In genomic region chr9:49898947-49899346, GRCm38 (mm10) we compare ENCODE assay signal across 26 mouse cellular contexts.
DNase-seq lines count a peak whose midpoint lies in the region; ATAC-seq and TF ChIP-seq lines count a peak whose summit lies in the region.
"Had no signal": no experiment of that assay in that cellular context is flagged by ENCODE, and none has a peak within 500 bp of the region (broad histone marks: within the 10 kb centered on the region; RNA-seq: fewer than 3 reads in every experiment).

No protein-coding gene starts in this region.

- H3K27ac ChIP-seq in heart, embryonic 12.5 days (ENCODE audit: poor library complexity, severe bottlenecking): no peak overlapping the region
- no peak overlapping the region for H3K27ac ChIP-seq in liver, postnatal 0 days (ENCODE audit: low read depth)
- H3K27ac ChIP-seq: embryonic facial prominence, embryonic 12.5 days; hindbrain, embryonic 12.5 days; limb, embryonic 13.5 days; midbrain, embryonic 13.5 days; neural tube, embryonic 15.5 days had no signal

- H3K36me3 ChIP-seq in heart, embryonic 12.5 days: no peaks in the 10 kb centered on the region
- H3K36me3 ChIP-seq in liver, postnatal 0 days (replicated peaks; ENCODE audit: insufficient read depth, low read length): no peaks in the 10 kb centered on the region
- H3K36me3 ChIP-seq: embryonic facial prominence, embryonic 12.5 days; hindbrain, embryonic 12.5 days; limb, embryonic 13.5 days; midbrain, embryonic 13.5 days; neural tube, embryonic 15.5 days had no signal

- no peak for TF ChIP-seq CTCF in liver, postnatal 0 days (IDR thresholded peaks at IDR 0.05; ENCODE audit: low read depth)

- ATAC-seq in heart, embryonic 12.5 days (ENCODE audit: insufficient number of reproducible peaks, low FRiP score): no peak
- no peak for ATAC-seq in liver, postnatal 0 days
- ATAC-seq: forebrain, embryonic 16.5 days; lung, postnatal 0 days; midbrain, embryonic 13.5 days had no signal

- DNase-seq in heart, adult 11 months: peak; percentile 16
- peak; percentile 30 to 33 for DNase-seq in left cerebral cortex, postnatal 14 days (ENCODE audit: low spot score in 2 of 2)
- DNase-seq in left cerebral cortex, postnatal 10 days (ENCODE audit: extremely low spot score in 1 of 2, low spot score in 2 of 2): no peak
- DNase-seq in fibroblast of lung, adult 2 months (ENCODE audit: low read depth): peak; percentile 15
- peak; percentile 17 to 19 for DNase-seq in layer of hippocampus, postnatal 36 days
- DNase-seq in liver, postnatal 0 days: no peak
- DNase-seq in urinary bladder, postnatal 14 days (ENCODE audit: low spot score): no peak
- DNase-seq: adrenal gland, postnatal 14 days; cerebellum, adult 11-12 months; cerebellum, adult 9-11 months; embryo, embryonic 11 days; heart, postnatal 14 days; kidney, adult 11 months; kidney, postnatal 36 days; lung, postnatal 4 days; retina, postnatal 1 day; thymus, postnatal 4 days had no signal

- H3K4me3 ChIP-seq in heart, embryonic 12.5 days: no peak overlapping the region
- H3K4me3 ChIP-seq in liver, postnatal 0 days (ENCODE audit: low read depth, low read length): no peak overlapping the region
- H3K4me3 ChIP-seq: embryonic facial prominence, embryonic 12.5 days; hindbrain, embryonic 12.5 days; limb, embryonic 13.5 days; midbrain, embryonic 13.5 days; neural tube, embryonic 15.5 days had no signal

- WGBS in heart, embryonic 12.5 days: 72% methylated on average over 5 of the region's 5 CpGs
- WGBS in liver, postnatal 0 days (ENCODE audit: insufficient replicate concordance): 76% methylated on average over 5 of the region's 5 CpGs

- H3K4me2 ChIP-seq in heart, embryonic 12.5 days: no peak overlapping the region
- no peak overlapping the region for H3K4me2 ChIP-seq in liver, postnatal 0 days (ENCODE audit: low read depth, low read length)
- H3K4me2 ChIP-seq: embryonic facial prominence, embryonic 12.5 days; hindbrain, embryonic 12.5 days; limb, embryonic 13.5 days; liver, embryonic 11.5 days; midbrain, embryonic 13.5 days; neural tube, embryonic 15.5 days had no signal

- H3K4me1 ChIP-seq in heart, embryonic 12.5 days (replicated peaks): no peaks in the 10 kb centered on the region
- no peaks in the 10 kb centered on the region for H3K4me1 ChIP-seq in liver, postnatal 0 days (ENCODE audit: insufficient read depth)
- H3K4me1 ChIP-seq: embryonic facial prominence, embryonic 12.5 days; hindbrain, embryonic 12.5 days; limb, embryonic 13.5 days; neural tube, embryonic 15.5 days had no signal

- TF ChIP-seq EP300 in liver, postnatal 0 days (IDR thresholded peaks at IDR 0.05; ENCODE audit: low read depth): no peak

- no peak overlapping the region for H3K9ac ChIP-seq in heart, embryonic 12.5 days
- H3K9ac ChIP-seq in liver, postnatal 0 days (replicated peaks): no peak overlapping the region
- H3K9ac ChIP-seq: embryonic facial prominence, embryonic 12.5 days; hindbrain, embryonic 12.5 days; limb, embryonic 13.5 days; midbrain, embryonic 13.5 days; neural tube, embryonic 15.5 days had no signal

- H3K9me3 ChIP-seq in heart, embryonic 12.5 days (replicated peaks): 0 out of 2 replicates have a peak, but pooled peaks cover 4% of the 10 kb centered on the region
- no peaks in the 10 kb centered on the region for H3K9me3 ChIP-seq in liver, postnatal 0 days (ENCODE audit: low read length)
- H3K9me3 ChIP-seq: embryonic facial prominence, embryonic 12.5 days; hindbrain, embryonic 12.5 days; limb, embryonic 13.5 days; midbrain, embryonic 13.5 days; neural tube, embryonic 15.5 days had no signal

- intact Hi-C loops in left cerebral cortex, postnatal 14 days (cut with DNase I): no loop called here
- intact Hi-C loops in left cerebral cortex, postnatal 10 days (cut with DNase I): no loop called here

- H3K27me3 ChIP-seq in heart, embryonic 12.5 days (replicated peaks): no peaks in the 10 kb centered on the region
- no peaks in the 10 kb centered on the region for H3K27me3 ChIP-seq in liver, postnatal 0 days (ENCODE audit: insufficient read depth, low read length)
- H3K27me3 ChIP-seq: embryonic facial prominence, embryonic 12.5 days; hindbrain, embryonic 12.5 days; limb, embryonic 13.5 days; midbrain, embryonic 13.5 days; neural tube, embryonic 15.5 days had no signal

Comparison
In these comparisons a context has a peak if more than half of its experiments do, and no peak if none do; other contexts are left out.
1. DNase-seq: peak in heart, adult 11 months (single experiment), left cerebral cortex, postnatal 14 days (2 of 2), fibroblast of lung, adult 2 months (single experiment) and layer of hippocampus, postnatal 36 days (2 of 2); none in left cerebral cortex, postnatal 10 days (0 of 2), liver, postnatal 0 days (single experiment) and urinary bladder, postnatal 14 days (single experiment).